Mouse (Mus musculus) ES-E14 (cell line): Measurements from ENCODE around the gene Ksr1.

Source experiments
- CHD2 ChIP-seq: IDR thresholded peaks from 2 replicates; pipeline ENCODE4 v1.6.1; 2014; ENCODE audit warnings: mild to moderate bottlenecking, low read depth, low read length, inconsistent platforms
- HCFC1 ChIP-seq: IDR thresholded peaks from 2 replicates; pipeline ENCODE4 v1.6.1; 2012; ENCODE audit warnings: low read length, inconsistent platforms, borderline replicate concordance; ENCODE audit not compliant: insufficient read depth
- MAFK ChIP-seq: IDR thresholded peaks from 2 replicates; pipeline ENCODE4 v1.6.1; 2014; ENCODE audit warnings: mild to moderate bottlenecking, low read depth, low read length, inconsistent platforms; ENCODE audit not compliant: insufficient read depth
- ZC3H11A ChIP-seq: IDR thresholded peaks from 2 replicates; pipeline ENCODE4 v1.6.1; 2012; ENCODE audit warnings: low read depth, mild to moderate bottlenecking, inconsistent platforms, low read length, borderline replicate concordance
- ZNF384 ChIP-seq: IDR thresholded peaks from 2 replicates; pipeline ENCODE4 v1.6.1; 2012; ENCODE audit warnings: low read depth, low read length, inconsistent platforms

DNA sequence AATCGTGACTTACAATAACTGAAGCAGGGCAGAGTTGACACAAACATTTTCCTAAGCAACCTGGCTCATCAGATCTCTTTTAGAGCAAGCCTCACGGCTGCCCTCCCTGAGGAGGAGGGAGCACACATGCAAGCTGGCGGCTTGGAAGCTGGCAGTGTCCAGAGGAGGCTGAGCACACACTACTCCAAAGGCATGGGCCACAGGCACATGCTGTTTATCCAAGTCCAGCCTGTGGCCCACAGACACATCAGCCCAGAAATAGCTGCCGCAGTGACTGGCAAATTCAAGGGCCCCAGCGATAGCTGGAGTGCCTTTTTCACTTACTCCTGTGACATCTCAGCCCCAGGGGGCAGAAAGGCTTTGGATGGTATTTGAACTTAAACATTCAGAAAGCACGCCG lies 82.6 kb downstream of the Ksr1 start:
- no peak for TF ChIP-seq ZNF384
- no peak for TF ChIP-seq MAFK
- no peak for TF ChIP-seq ZC3H11A
- no peak for TF ChIP-seq HCFC1
- no peak for TF ChIP-seq CHD2
